ENCODE assay signal across 9 mouse cellular contexts in the genomic region with DNA sequence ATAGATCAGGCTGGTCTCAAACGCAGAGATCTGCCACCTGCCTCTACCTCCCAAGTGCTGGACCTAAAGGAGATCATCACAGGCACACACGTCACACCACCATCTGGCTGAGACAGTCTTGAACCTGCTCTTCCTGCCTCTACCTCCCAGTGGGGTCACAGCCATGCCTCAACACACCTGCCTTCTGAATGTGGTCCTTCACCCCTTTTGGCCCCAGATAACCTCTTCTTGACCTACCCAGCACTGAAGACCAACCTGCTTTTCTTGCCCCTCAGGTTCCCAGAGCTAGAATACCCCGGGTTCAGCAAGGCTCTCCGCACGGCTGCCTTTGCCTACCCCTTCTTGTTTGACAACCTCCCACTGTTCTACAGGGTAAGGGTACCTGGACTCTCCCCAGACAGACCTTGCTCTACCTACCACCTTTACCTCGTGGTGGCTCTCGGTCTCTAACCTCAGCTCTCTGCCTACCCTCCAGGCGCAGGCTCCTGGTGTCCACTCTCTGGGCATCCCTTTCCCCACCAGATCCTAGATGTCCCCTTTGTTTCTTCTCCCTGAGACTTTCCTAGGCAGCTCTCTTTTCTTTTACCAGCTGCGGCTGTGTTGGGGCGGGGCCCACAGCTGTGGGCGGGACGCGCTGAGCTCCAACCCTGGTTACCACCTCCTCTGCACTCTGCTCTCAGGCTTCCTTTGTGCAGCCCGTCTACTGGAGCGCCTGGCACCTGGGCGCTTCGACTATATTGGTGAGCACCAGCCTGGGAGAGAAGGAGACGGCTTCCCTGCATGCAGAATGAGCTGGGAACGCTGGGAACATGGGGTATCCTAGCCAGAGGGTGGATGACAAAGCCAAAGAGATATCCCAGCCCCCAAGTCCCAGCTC. TPM values are rescaled to one million over a fixed set of nuclear protein-coding genes. Genes with fewer than 3 reads are reported as not detected.
A peak's percentile ranks its signal among the peaks of the same experiment; 100 is the strongest.
DNase-seq lines count a peak whose midpoint lies in the region; ATAC-seq and TF ChIP-seq lines count a peak whose summit lies in the region.
"Not testable (repeated sequence)": the region's sequence is repeated elsewhere in the genome, so short reads cannot be mapped to it uniquely, and the experiment has no call there.
"Had no signal": no experiment of that assay in that cellular context is flagged by ENCODE, and none has a peak within 500 bp of the region (broad histone marks: within the 10 kb centered on the region; RNA-seq: fewer than 3 reads in every experiment).

No protein-coding gene starts in this region.

- 14% methylated on average over 18 of the region's 19 CpGs for whole genome bisulfite sequencing in forebrain, postnatal 0 days
- 15% methylated on average over 18 of the region's 19 CpGs for WGBS in hindbrain, postnatal 0 days
- WGBS in neural tube, embryonic 11.5 days = 11% methylated on average over 16 of the region's 19 CpGs

- peaks cover 12% of the 10 kb centered on the region for H3K9me3 ChIP-seq in E14TG2a.4 (ENCODE audit: low read length)
- not testable (repeated sequence) for H3K9me3 ChIP-seq in forebrain, postnatal 0 days (ENCODE audit: low read length); hindbrain, postnatal 0 days (ENCODE audit: low read length); neural tube, embryonic 11.5 days (ENCODE audit: control insufficient read depth, low read length)

- H3K9ac ChIP-seq in forebrain, postnatal 0 days; hindbrain, postnatal 0 days (replicated peaks; ENCODE audit: low read length): not testable (repeated sequence)
- H3K9ac ChIP-seq in neural tube, embryonic 11.5 days (ENCODE audit: low read length) = peak overlapping the region; percentile 2; the same call in 1 of the 2 replicates

- DNase-seq in embryo, embryonic 10 days (ENCODE audit: low spot score) = peak; percentile 71
- DNase-seq in forebrain, postnatal 0 days = peak; percentile 66
- peak; percentile 51 for DNase-seq in hindbrain, postnatal 0 days (ENCODE audit: low spot score)
- not testable (repeated sequence) for DNase-seq in layer of hippocampus, adult 2 months (ENCODE audit: low spot score in 2 of 2)
- peak; percentile 43 for DNase-seq in lung, postnatal 10 days
- peak; percentile 75 for DNase-seq in neural tube, embryonic 11.5 days (ENCODE audit: low spot score)
- peak; percentile 46 to 57 for DNase-seq in thymus, postnatal 10 days (ENCODE audit: low spot score in 2 of 2)

- ATAC-seq in forebrain, postnatal 0 days = peak; percentile 98
- ATAC-seq in hindbrain, postnatal 0 days = peak; percentile 88
- ATAC-seq in neural tube, embryonic 11.5 days (ENCODE audit: insufficient read depth, low FRiP score, low TSS enrichment) = peak; percentile 88

- H3K4me3 ChIP-seq in E14TG2a.4 (replicated peaks; ENCODE audit: low read length) = 0 out of 2 replicates have a peak overlapping the region, but pooled peaks have one; percentile 17
- not testable (repeated sequence) for H3K4me3 ChIP-seq in forebrain, postnatal 0 days (ENCODE audit: low read depth, low read length); hindbrain, postnatal 0 days (ENCODE audit: low read length); neural tube, embryonic 11.5 days (ENCODE audit: low read depth, low read length)
- peak overlapping the region; percentile 18; the same call in 1 of the 2 replicates for H3K4me3 ChIP-seq in layer of hippocampus, adult 2 months

- H3K27me3 ChIP-seq in E14TG2a.4 (ENCODE audit: insufficient read depth, low read length); forebrain, postnatal 0 days (ENCODE audit: insufficient read depth, low read length); hindbrain, postnatal 0 days (ENCODE audit: insufficient read depth, low read length); neural tube, embryonic 11.5 days (ENCODE audit: control insufficient read depth, insufficient read depth, low read length): not testable (repeated sequence)

- H3K36me3 ChIP-seq in E14TG2a.4 (ENCODE audit: insufficient read depth, low read length); forebrain, postnatal 0 days (ENCODE audit: insufficient read depth); hindbrain, postnatal 0 days (ENCODE audit: insufficient read depth, low read length); neural tube, embryonic 11.5 days (ENCODE audit: control insufficient read depth, insufficient read depth, low read length): not testable (repeated sequence)

- H3K4me2 ChIP-seq in forebrain, postnatal 0 days (ENCODE audit: low read depth) = 0 out of 2 replicates have a peak overlapping the region, but pooled peaks have one; percentile 19
- H3K4me2 ChIP-seq in hindbrain, postnatal 0 days (ENCODE audit: low read depth, low read length) = not testable (repeated sequence)
- 0 out of 2 replicates have a peak overlapping the region, but pooled peaks have one; percentile 1 for H3K4me2 ChIP-seq in neural tube, embryonic 11.5 days (ENCODE audit: low read depth)

- not testable (repeated sequence) for TF ChIP-seq CTCF in E14TG2a.4 (conservative IDR thresholded peaks at IDR 0.05; ENCODE audit: low read length); forebrain, postnatal 0 days (IDR thresholded peaks at IDR 0.05; ENCODE audit: low read depth); hindbrain, postnatal 0 days (IDR thresholded peaks at IDR 0.05; ENCODE audit: low read depth); layer of hippocampus, adult 2 months (conservative IDR thresholded peaks at IDR 0.05)

- peaks cover 11% of the 10 kb centered on the region for H3K4me1 ChIP-seq in E14TG2a.4 (replicated peaks; ENCODE audit: low read depth, low read length)
- H3K4me1 ChIP-seq in forebrain, postnatal 0 days (ENCODE audit: insufficient read depth); hindbrain, postnatal 0 days (ENCODE audit: insufficient read depth, low read length); neural tube, embryonic 11.5 days (ENCODE audit: control insufficient read depth, insufficient read depth, low read length): not testable (repeated sequence)

- H3K27ac ChIP-seq in forebrain, postnatal 0 days (ENCODE audit: low read depth, low read length) = peak overlapping the region; percentile 72
- peak overlapping the region; percentile 26; the same call in 1 of the 2 replicates for H3K27ac ChIP-seq in hindbrain, postnatal 0 days
- H3K27ac ChIP-seq in layer of hippocampus, adult 2 months = peak overlapping the region; percentile 53; the same call in 1 of the 2 replicates
- H3K27ac ChIP-seq in neural tube, embryonic 11.5 days (ENCODE audit: low read depth, low read length) = not testable (repeated sequence)

RNA-seq across cellular contexts. Expression of a gene that starts 2.5 kb away (rescaled TPM):
- total RNA-seq in forebrain, postnatal 0 days (2014; rRNA removed) = 9.2 TPM in 1 of 2 replicates, not detected in the other
- polyA plus RNA-seq in forebrain, postnatal 0 days (2015; fragmentation: Nextera tagmentation; extraction: Ambion mirVana) = not detected in 2 replicates
- total RNA-seq in hindbrain, postnatal 0 days (2014; rRNA removed) = not detected in 2 replicates
- not detected in 2 replicates for polyA plus RNA-seq in hindbrain, postnatal 0 days (2015; fragmentation: Nextera tagmentation; extraction: Ambion mirVana)
- total RNA-seq in layer of hippocampus, adult 2 months (2021) = not detected
- polyA plus RNA-seq in neural tube, embryonic 11.5 days (2014; fragmentation: Nextera tagmentation; extraction: Ambion mirVana) = not detected in 2 replicates
- total RNA-seq: heart, postnatal 14 days had no signal

RNA-seq across cellular contexts. Expression of a gene that starts 3.4 kb away (rescaled TPM):
- not detected in 2 replicates for total RNA-seq in forebrain, postnatal 0 days (2014; rRNA removed)
- not detected in 2 replicates for polyA plus RNA-seq in forebrain, postnatal 0 days (2015; fragmentation: Nextera tagmentation; extraction: Ambion mirVana)
- total RNA-seq in hindbrain, postnatal 0 days (2014; rRNA removed) = not detected in 2 replicates
- 0.15 TPM in 1 of 2 replicates, not detected in the other for polyA plus RNA-seq in hindbrain, postnatal 0 days (2015; fragmentation: Nextera tagmentation; extraction: Ambion mirVana)
- under 1 TPM in 1 of 2 experiments, not detected in 1; 0.36 TPM for total RNA-seq in layer of hippocampus, adult 2 months (2021)
- polyA plus RNA-seq in neural tube, embryonic 11.5 days (2014; fragmentation: Nextera tagmentation; extraction: Ambion mirVana) = 0.31 TPM in 1 of 2 replicates, not detected in the other
- total RNA-seq: heart, postnatal 14 days had no signal

RNA-seq across cellular contexts. Expression of a gene that starts 8.3 kb away (rescaled TPM):
- 0.76 TPM in 1 of 2 replicates, not detected in the other for total RNA-seq in forebrain, postnatal 0 days (2014; rRNA removed)
- not detected in 2 replicates for polyA plus RNA-seq in forebrain, postnatal 0 days (2015; fragmentation: Nextera tagmentation; extraction: Ambion mirVana)
- not detected in 2 replicates for total RNA-seq in hindbrain, postnatal 0 days (2014; rRNA removed)
- not detected in 2 replicates for polyA plus RNA-seq in hindbrain, postnatal 0 days (2015; fragmentation: Nextera tagmentation; extraction: Ambion mirVana)
- total RNA-seq in layer of hippocampus, adult 2 months (2021) = under 1 TPM in 1 of 2 experiments, not detected in 1; 0.96 TPM
- polyA plus RNA-seq in neural tube, embryonic 11.5 days (2014; fragmentation: Nextera tagmentation; extraction: Ambion mirVana) = not detected in 2 replicates
- total RNA-seq: heart, postnatal 14 days had no signal

RNA-seq across cellular contexts. Expression of a gene that starts 11.6 kb away (rescaled TPM):
- 1.3 and 3.3 TPM in 2 replicates for total RNA-seq in forebrain, postnatal 0 days (2014; rRNA removed)
- 2.7 and 3.0 TPM in 2 replicates for polyA plus RNA-seq in forebrain, postnatal 0 days (2015; fragmentation: Nextera tagmentation; extraction: Ambion mirVana)
- total RNA-seq in hindbrain, postnatal 0 days (2014; rRNA removed) = 8.3 and 10.1 TPM in 2 replicates
- 8.6 and 10.3 TPM in 2 replicates for polyA plus RNA-seq in hindbrain, postnatal 0 days (2015; fragmentation: Nextera tagmentation; extraction: Ambion mirVana)
- 10 to 100 TPM; 14.8 to 16.5 TPM for total RNA-seq in layer of hippocampus, adult 2 months (2021)
- polyA plus RNA-seq in neural tube, embryonic 11.5 days (2014; fragmentation: Nextera tagmentation; extraction: Ambion mirVana) = 1.1 and 1.2 TPM in 2 replicates

RNA-seq across cellular contexts. Expression of a gene that starts 34.1 kb away (rescaled TPM):
- 22.5 and 23.8 TPM in 2 replicates for total RNA-seq in forebrain, postnatal 0 days (2014; rRNA removed)
- polyA plus RNA-seq in forebrain, postnatal 0 days (2015; fragmentation: Nextera tagmentation; extraction: Ambion mirVana) = 27.4 and 30.5 TPM in 2 replicates
- 39.4 and 60.4 TPM in 2 replicates for total RNA-seq in hindbrain, postnatal 0 days (2014; rRNA removed)
- 47.2 and 48.4 TPM in 2 replicates for polyA plus RNA-seq in hindbrain, postnatal 0 days (2015; fragmentation: Nextera tagmentation; extraction: Ambion mirVana)
- total RNA-seq in layer of hippocampus, adult 2 months (2021) = 1 to 10 TPM; 6.4 to 6.8 TPM
- polyA plus RNA-seq in neural tube, embryonic 11.5 days (2014; fragmentation: Nextera tagmentation; extraction: Ambion mirVana) = 118 and 124 TPM in 2 replicates
